Mouse (Mus musculus): ENCODE measurements around the gene Pkd1l2. TPM values are rescaled to one million over a fixed set of nuclear protein-coding genes. Genes with fewer than 3 reads are reported as not detected.

Gene Pkd1l2
- polyA plus RNA-seq, 1 experiment: 0.09 TPM

GRCm38 (mm10) chr8:117059021-117059420 is 23.2 kb downstream of the Pkd1l2 start:
- 85% methylated on average over 7 of the region's 7 CpGs for WGBS
- TF ChIP-seq POLR2A (IDR thresholded peaks at IDR 0.05; ENCODE audit: low read depth, low read length) (no peak), CTCF (IDR thresholded peaks at IDR 0.05; ENCODE audit: extremely low read depth, insufficient read depth, insufficient read length, insufficient replicate concordance) (no peak)
- H3K4me1 ChIP-seq (ENCODE audit: control insufficient read depth, insufficient read depth, insufficient read length): peaks cover 3% of the 10 kb centered on the region; the same call in 1 of the 2 replicates
- no peak for DNase-seq (ENCODE audit: low read depth in 1 of 2, low spot score in 2 of 2)
- H3K27me3 ChIP-seq (ENCODE audit: control insufficient read depth, insufficient read depth, low read length): no peaks in the 10 kb centered on the region; the same call in 1 of the 2 replicates
- no peaks in the 10 kb centered on the region for H3K36me3 ChIP-seq (ENCODE audit: control insufficient read depth, insufficient read depth, low read length)
- H3K4me3 ChIP-seq (ENCODE audit: extremely low read depth, insufficient read depth, insufficient read length): no peak overlapping the region
- H3K27ac ChIP-seq (ENCODE audit: insufficient read depth, low read length): no peak overlapping the region

- no peak for DNase-seq (ENCODE audit: low read depth in 1 of 2, low spot score in 2 of 2)
- H3K4me1 ChIP-seq (ENCODE audit: control insufficient read depth, insufficient read depth, insufficient read length): peaks cover 11% of the 10 kb centered on the region; the same call in 1 of the 2 replicates
- H3K36me3 ChIP-seq (ENCODE audit: control insufficient read depth, insufficient read depth, low read length): no peaks in the 10 kb centered on the region
- no peak for TF ChIP-seq CTCF (IDR thresholded peaks at IDR 0.05; ENCODE audit: extremely low read depth, insufficient read depth, insufficient read length, insufficient replicate concordance)
- TF ChIP-seq POLR2A (IDR thresholded peaks at IDR 0.05; ENCODE audit: low read depth, low read length): no peak
- H3K27ac ChIP-seq (ENCODE audit: insufficient read depth, low read length): no peak overlapping the region
- no peak overlapping the region for H3K4me3 ChIP-seq (ENCODE audit: extremely low read depth, insufficient read depth, insufficient read length)
- 39% methylated on average over 6 of the region's 6 CpGs for WGBS
- no peaks in the 10 kb centered on the region for H3K27me3 ChIP-seq (ENCODE audit: control insufficient read depth, insufficient read depth, low read length)
Observed at GRCm38 (mm10) chr8:117055097-117055496, 27.2 kb downstream of the Pkd1l2 start.

- no peak overlapping the region for H3K27ac ChIP-seq (ENCODE audit: insufficient read depth, low read length)
Observed at GRCm38 (mm10) chr8:117054146-117054545, 28.1 kb downstream of the Pkd1l2 start.

GRCm38 (mm10) chr8:117053135-117054079 is 28.8 kb downstream of the Pkd1l2 start:
- no peaks in the 10 kb centered on the region for H3K27me3 ChIP-seq (ENCODE audit: control insufficient read depth, insufficient read depth, low read length)
- TF ChIP-seq CTCF (IDR thresholded peaks at IDR 0.05; ENCODE audit: extremely low read depth, insufficient read depth, insufficient read length, insufficient replicate concordance): peak; percentile 28; the same call in 1 of the 2 replicates
- no peak for TF ChIP-seq POLR2A (IDR thresholded peaks at IDR 0.05; ENCODE audit: low read depth, low read length)

More at GRCm38 (mm10) chr8:117054146-117054545, 28.1 kb downstream of the Pkd1l2 start:
- WGBS: 68% methylated on average over 3 of the region's 3 CpGs
- Histone ChIP-seq H3K36me3 (ENCODE audit: control insufficient read depth, insufficient read depth, low read length) (no peaks in the 10 kb centered on the region), H3K27me3 (ENCODE audit: control insufficient read depth, insufficient read depth, low read length) (no peaks in the 10 kb centered on the region), H3K4me1 (ENCODE audit: control insufficient read depth, insufficient read depth, insufficient read length) (peaks cover 11% of the 10 kb centered on the region; the same call in 1 of the 2 replicates), H3K4me3 (ENCODE audit: extremely low read depth, insufficient read depth, insufficient read length) (no peak overlapping the region)
- DNase-seq (ENCODE audit: low read depth in 1 of 2, low spot score in 2 of 2): no peak
- no peak for TF ChIP-seq POLR2A (IDR thresholded peaks at IDR 0.05; ENCODE audit: low read depth, low read length)
- TF ChIP-seq CTCF (IDR thresholded peaks at IDR 0.05; ENCODE audit: extremely low read depth, insufficient read depth, insufficient read length, insufficient replicate concordance): no peak

GRCm38 (mm10) chr8:117051316-117051715 is 30.9 kb downstream of the Pkd1l2 start:
- H3K4me1 ChIP-seq (ENCODE audit: control insufficient read depth, insufficient read depth, insufficient read length): peaks cover 15% of the 10 kb centered on the region; the same call in 1 of the 2 replicates
- no peak overlapping the region for H3K27ac ChIP-seq (ENCODE audit: insufficient read depth, low read length)
- no peaks in the 10 kb centered on the region for H3K36me3 ChIP-seq (ENCODE audit: control insufficient read depth, insufficient read depth, low read length)
- 40% methylated on average over 9 of the region's 9 CpGs for WGBS
- TF ChIP-seq CTCF (IDR thresholded peaks at IDR 0.05; ENCODE audit: extremely low read depth, insufficient read depth, insufficient read length, insufficient replicate concordance) (no peak), POLR2A (IDR thresholded peaks at IDR 0.05; ENCODE audit: low read depth, low read length) (no peak)
- no peaks in the 10 kb centered on the region for H3K27me3 ChIP-seq (ENCODE audit: control insufficient read depth, insufficient read depth, low read length)
- H3K4me3 ChIP-seq (ENCODE audit: extremely low read depth, insufficient read depth, insufficient read length): no peak overlapping the region
- no peak for DNase-seq (ENCODE audit: low read depth in 1 of 2, low spot score in 2 of 2)

More at GRCm38 (mm10) chr8:117053135-117054079, 28.8 kb downstream of the Pkd1l2 start:
- 71% methylated on average over 12 of the region's 12 CpGs for WGBS
- H3K27ac ChIP-seq (ENCODE audit: insufficient read depth, low read length): no peak overlapping the region
- peaks cover 11% of the 10 kb centered on the region; the same call in 1 of the 2 replicates for H3K4me1 ChIP-seq (ENCODE audit: control insufficient read depth, insufficient read depth, insufficient read length)
- DNase-seq (ENCODE audit: low read depth in 1 of 2, low spot score in 2 of 2): peak in 1 of 2 experiments; percentile 16
- H3K4me3 ChIP-seq (ENCODE audit: extremely low read depth, insufficient read depth, insufficient read length): no peak overlapping the region
- H3K36me3 ChIP-seq (ENCODE audit: control insufficient read depth, insufficient read depth, low read length): no peaks in the 10 kb centered on the region

GRCm38 (mm10) chr8:117050763-117051162 is 31.5 kb downstream of the Pkd1l2 start:
- Histone ChIP-seq H3K4me1 (ENCODE audit: control insufficient read depth, insufficient read depth, insufficient read length) (peaks cover 15% of the 10 kb centered on the region; the same call in 1 of the 2 replicates), H3K27me3 (ENCODE audit: control insufficient read depth, insufficient read depth, low read length) (no peaks in the 10 kb centered on the region), H3K27ac (ENCODE audit: insufficient read depth, low read length) (no peak overlapping the region), H3K4me3 (ENCODE audit: extremely low read depth, insufficient read depth, insufficient read length) (no peak overlapping the region), H3K36me3 (ENCODE audit: control insufficient read depth, insufficient read depth, low read length) (no peaks in the 10 kb centered on the region)
- WGBS: 56% methylated on average over 9 of the region's 9 CpGs
- TF ChIP-seq CTCF (IDR thresholded peaks at IDR 0.05; ENCODE audit: extremely low read depth, insufficient read depth, insufficient read length, insufficient replicate concordance) (no peak), POLR2A (IDR thresholded peaks at IDR 0.05; ENCODE audit: low read depth, low read length) (no peak)
- no peak for DNase-seq (ENCODE audit: low read depth in 1 of 2, low spot score in 2 of 2)

Measured in spleen, adult 2 months (tissue).